Mouse (Mus musculus) cerebellum, postnatal 14 days (tissue): ENCODE results near the gene Nrxn3.

Source experiments
- DNase-seq, 2 experiments: peaks; one replicate each; pipeline ENCODE4 v3.0.0; 2021; ENCODE audit warnings: mixed read lengths in 2 of 2

Gene Nrxn3

DNA sequence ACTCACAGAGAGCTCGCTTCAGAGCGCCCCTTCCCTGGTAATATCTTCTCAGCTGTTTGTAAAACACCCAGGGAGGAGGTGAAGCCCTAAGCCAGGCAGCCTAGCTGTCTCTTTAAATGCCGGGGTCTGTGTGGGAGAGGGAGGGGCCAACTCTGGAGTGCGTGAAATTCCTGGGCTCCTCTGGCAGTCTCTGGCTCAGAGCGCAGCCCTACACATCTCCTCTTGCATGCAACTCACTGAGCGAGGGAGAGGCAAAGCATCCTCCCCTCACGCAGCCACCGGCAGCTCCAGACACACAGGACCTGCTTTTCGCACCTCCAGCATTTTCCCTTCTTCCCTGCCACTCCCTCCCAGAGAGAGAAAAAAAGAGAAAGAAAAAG lies at the start of gene Nrxn3:
TSS of gene Nrxn3 (plus strand) at position 186 of the 380 bp plus-strand sequence.
- DNase-seq: peak; percentile 65 to 67

DNA sequence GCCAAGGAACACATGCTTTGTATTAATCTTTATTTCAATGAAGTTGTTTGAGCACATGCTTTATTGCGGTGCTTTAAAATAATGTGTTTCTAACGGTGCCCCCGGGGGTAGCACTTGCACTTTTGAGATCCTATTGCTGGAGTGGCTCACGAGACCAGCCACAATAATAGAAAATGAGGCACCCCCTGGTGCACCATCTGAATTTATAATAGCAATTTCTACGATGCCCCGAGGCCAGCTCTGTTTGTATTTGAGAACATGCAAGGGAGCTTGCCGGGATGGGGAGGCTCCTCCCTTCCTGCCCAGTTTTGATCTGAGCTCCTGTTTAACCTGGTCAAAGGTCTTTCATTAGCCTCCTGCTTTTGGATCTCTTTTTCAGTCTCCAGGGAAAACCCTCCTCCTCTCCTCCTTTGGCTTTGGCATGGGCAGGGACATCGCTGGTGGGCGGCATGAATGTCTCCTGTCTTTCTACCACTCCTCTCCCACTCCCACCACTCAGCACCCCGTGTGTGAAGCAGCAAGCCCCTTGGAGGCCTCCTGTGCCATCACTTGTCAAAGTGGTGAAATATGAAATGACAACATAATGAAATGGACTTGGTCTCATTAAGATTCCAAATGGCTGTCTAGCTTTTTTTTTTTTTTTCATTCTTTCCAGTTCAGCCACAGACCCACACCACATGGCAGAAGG lies 18.4 kb upstream of the Nrxn3 start:
- peak in 1 of 2 experiments; percentile 22 for DNase-seq

DNA sequence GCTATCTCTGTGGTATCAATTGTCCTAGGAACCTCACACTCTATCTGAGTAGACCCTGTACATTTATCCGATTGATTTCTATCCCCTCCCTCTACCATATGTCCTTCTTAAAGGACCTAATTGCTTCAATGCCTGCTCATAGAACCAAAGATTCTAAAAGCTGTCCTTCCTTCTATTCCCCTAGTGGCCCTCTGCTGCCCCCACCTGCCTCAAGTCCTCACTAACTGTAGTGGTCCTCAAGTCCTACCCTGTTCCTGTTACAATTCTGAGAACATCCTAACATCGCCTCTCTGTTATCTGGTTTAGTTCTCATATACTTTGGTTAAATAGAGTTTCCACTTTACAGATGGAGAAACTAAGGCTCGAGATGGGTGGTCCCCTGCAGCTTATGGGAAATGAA lies 16.7 kb upstream of the Nrxn3 start:
- DNase-seq: no peak

DNA sequence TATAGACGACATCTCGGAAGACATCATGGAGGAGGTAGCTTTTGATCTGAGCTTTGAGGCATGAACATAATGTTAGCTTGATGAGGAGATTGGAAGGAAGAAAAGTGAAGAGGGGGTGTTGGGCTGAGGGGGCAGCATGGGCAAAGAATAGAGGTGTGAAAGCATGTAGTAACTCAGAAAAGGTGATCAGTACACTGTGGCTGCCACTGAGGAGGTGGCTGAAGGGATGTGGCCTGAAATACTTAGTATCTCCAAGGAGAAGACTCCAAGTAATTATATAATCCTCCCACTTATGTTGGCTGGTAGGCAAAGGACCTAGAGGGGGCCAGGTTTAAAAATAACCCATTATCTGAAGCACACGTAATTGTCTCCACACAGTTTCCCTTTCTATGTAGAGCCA lies 14.9 kb upstream of the Nrxn3 start:
- no peak for DNase-seq

DNA sequence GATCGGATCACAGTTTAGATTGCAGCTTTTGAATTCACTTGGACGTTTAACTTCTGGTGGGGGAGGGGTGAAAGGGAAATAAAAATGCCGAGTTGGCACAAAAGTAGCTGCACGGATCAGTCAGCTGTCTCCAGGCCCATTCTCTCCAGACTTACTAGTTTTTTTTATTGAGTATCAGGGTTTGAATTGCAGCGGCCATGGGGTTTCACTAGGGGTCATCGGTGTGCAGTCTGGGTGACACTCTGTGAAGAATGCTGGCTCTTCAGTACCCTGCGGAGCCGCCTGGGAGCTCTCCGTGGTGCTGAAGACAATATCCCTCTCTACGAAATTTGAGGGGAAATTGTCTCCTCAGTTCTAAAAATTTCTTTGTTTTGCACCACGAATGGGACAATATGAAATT lies 13.5 kb upstream of the Nrxn3 start:
- peak; percentile 50 to 59 for DNase-seq

DNA sequence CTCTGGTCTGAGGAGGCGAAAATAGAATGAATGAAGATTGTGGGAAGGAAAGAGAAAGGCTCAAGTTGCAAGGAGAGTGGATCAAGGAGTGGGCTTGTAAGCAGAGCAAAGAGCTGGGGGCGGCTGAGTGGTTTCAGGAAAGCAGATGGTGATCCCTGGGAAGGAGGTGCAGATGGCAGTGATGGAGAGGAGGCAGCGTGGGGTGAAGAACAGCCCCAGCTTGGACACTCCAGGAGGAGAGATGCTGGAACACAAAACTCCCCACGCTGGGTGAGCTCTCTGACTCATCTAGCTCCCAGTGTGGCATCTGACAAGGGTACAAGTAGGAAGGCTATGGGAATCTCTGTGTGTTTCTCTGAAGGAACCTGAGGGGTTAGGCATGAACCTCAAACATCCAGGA lies 9.2 kb upstream of the Nrxn3 start:
- peak in 1 of 2 experiments; percentile 11 for DNase-seq

DNA sequence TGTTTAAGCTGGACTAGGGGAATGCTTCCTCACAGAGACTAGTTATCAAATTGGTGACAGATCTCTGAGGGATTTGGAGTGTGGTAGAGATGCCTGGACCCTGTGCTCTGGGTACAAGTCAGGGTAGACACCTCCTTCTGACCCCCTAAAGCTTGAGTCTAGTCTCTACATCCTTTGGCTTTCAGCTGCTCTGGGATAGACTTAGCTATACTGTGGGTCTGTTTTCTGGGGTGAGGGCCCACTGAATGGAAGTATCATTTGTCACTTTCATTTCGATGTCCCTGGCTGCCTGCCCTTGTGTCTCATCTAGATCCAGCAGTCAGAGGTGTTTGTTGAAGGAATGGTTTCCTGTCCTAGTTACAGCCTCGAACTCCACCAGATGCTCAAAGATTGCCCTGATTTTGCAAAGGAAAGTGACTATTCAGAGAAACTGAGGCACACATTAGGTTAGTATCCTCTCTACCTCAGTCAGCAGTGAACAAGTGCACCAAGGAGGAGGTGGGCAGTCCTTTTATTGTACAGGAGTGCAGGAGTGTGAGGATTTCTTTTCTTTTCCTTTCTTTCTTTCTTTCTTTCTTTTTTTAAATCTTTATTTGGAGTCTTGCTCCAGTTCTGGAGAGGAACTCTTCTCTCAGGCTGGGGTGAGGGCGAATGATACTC lies 515 bp upstream of the Nrxn3 start:
- no peak for DNase-seq

DNA sequence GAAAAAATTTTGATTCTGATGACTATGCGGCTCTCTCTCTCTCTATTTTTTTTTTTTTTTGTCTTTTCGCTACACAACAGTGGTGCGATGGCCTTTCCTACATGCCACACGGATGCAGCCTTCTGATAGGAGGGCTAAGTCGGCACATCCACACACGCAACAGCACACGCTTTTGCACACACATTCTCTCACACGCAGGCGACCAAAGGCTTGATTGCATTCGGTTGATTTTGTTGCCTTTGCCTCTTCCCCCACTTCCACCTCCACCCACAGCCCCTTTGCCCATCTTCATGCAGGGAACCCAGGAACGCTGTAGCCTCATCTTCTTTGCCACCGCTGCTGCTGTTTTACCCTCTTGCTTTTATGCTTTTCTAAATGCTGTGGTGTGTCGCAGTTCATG lies 3.6 kb downstream of the Nrxn3 start:
- DNase-seq: no peak

DNA sequence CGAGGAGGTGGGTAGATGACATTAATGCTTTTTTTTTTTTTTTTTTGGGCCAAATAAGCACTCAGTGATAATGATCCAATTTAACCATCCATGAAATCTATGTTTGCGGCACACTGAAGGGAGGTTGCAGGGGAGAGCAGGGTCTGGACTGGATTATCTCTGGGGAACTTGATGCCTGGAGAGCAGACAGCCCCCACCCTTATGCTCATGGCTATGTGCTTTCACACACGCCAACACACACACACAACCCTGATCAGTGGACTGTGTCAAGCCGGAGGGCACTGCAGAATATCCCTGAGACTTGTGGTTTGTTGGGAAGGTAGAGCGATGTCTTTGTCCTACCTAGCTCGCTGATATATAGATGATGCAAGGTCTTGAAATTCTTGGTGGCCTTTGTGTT lies 4.1 kb downstream of the Nrxn3 start:
- DNase-seq: no peak

DNA sequence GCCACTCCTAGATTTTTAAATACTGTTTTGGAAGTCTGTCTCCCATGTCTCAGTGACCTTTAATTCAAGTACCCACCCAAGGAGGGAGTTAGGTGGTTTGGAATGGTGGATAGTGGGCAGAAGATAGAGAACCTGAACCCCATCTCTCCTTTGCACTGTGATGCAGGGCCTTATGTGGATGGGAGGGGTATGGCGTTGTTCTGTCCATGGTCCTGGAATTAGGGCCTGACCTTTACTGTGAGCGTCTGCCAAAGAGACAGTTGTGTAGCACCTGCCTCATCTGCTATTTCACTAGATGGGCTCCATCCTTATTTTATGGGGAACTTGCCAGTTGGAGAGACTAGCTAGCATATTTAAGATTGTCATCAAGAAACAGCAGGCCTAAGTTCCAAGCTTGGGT lies 8.0 kb downstream of the Nrxn3 start:
- DNase-seq: no peak

DNA sequence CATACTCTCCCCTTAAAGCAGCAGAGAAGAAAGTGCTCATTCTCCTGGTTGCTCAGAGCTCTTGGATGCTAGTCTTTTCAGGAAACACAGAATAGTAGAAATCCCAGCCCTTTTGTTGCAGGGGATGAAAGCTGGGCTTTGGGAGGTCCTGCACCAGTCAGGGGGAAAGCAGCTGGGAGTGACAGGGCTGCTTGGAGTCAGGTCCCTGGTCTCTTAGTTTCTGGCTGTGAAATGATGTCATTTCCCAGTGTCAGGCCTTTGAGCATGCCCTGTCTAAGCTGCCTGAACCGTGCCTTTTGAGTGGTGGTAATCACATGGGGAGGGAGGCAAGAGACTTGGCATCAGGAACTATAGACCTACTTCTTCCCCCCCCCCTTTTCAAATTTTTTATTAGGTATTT lies 12.4 kb downstream of the Nrxn3 start:
- no peak for DNase-seq

DNA sequence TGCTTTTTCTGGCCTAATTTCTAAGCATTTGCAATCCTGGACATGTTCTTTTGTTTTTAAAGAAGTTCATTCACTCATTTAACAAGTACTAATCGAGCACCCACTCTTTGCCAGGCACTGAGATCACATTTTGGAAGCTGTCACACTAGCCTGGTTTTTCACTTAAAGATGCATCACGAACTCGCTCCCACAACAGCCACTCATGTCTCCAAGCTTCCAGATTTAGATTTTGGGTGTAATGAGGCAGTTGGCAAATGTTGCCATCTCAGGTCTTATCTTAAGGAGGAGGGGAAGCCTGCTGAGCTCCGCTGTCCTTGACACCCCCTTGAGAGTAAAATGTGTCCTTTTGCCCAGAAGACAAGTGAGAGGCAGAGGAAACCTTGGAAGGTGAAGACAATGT lies 14.4 kb downstream of the Nrxn3 start:
- no peak for DNase-seq

DNA sequence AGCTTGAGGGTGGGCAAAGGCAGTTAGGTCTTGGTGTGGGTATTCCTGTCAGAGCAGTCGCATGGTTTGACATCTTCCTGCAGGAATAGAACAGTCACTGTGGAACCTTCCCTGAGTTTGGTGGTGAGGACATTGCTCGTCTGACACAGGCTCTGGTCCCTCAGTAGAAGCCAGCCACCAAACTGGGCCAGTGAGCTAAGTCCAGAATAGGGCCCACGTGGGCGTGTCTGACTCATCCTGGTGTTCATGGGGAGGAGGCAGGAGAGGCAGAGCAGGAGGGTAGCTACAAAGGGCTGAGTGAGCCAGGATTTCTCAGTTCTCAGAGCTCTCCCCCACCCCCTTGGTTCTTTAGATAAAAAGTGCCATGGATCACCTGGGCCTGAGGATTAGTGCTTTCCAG lies 15.9 kb downstream of the Nrxn3 start:
- DNase-seq: no peak

DNA sequence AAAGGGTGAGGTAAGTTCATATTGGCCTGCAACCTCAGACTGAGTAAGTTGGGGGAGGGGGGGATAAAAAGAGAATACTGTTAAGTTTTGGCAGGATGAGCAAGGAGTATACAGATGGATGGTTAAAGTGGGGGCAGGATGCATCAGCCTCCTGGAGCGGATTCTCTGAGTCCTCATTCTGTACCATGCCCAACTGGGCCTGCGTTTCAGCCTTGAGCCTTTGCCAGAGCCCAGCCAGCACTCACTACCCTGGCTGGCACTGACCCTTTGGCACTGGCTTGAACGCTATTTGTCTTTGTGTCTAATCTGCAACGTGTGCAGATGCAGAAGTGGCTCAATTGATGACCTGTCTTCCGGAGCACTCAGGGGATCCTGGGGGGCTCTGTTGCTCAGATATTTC lies 24.1 kb downstream of the Nrxn3 start:
- peak; percentile 62 to 66 for DNase-seq

DNA sequence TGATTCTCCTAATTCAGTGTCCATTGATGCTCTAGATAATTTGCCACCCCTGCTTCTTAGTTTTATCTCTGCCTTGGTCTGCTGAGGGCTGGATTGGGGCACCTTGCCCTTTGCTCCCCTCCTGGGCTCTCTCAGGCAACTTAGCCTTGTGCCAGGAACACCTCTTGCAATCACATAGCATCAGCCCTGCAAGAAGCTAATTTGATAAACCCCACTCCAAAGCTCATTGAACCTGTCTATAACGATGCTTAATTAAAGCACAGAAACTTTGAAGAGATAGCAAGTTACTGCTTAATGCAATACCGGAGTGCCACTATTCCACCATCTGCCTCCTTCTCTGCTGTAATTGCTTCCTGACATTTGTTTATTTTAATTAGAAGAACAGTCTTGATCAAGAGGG lies 42.1 kb downstream of the Nrxn3 start:
- no peak for DNase-seq

DNA sequence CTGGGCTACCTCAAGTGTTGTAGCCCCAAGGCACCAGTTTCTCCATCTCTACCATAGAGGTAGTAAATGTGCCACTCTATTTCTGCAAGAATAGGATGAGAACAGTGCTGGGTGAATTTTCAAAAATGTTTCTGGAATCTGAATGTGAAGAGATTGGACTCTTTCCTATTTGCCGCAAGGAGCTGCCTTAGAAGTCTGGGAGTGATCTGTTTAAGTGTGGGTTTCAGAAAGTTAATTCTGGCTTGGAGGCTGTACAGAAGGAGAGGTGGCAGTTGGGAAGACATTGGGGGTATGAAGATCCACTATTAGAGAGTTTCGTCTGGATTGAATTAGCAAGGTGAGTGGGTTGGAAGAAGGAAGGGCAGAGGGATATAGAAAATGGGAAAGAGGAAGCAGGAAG lies 52.0 kb downstream of the Nrxn3 start:
- no peak for DNase-seq

DNA sequence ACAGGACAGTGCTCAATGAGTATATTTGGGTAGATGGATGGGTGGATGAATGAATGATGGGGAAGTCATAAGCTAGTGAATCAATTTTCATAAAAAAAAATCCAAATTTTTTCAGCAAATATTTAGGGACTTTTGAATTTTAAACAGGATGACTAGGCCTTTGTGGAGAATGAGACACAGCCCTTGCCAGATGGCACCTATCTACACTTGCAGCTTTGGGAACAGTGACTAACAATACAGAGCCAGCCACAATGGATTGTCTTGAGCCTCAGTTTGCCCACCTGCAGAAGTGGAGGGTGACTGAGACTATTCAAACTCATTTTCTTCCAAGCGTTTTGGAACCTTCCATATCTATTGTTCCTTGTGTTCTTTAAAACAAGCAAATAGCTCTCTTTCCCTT lies 55.4 kb downstream of the Nrxn3 start:
- DNase-seq: no peak

DNA sequence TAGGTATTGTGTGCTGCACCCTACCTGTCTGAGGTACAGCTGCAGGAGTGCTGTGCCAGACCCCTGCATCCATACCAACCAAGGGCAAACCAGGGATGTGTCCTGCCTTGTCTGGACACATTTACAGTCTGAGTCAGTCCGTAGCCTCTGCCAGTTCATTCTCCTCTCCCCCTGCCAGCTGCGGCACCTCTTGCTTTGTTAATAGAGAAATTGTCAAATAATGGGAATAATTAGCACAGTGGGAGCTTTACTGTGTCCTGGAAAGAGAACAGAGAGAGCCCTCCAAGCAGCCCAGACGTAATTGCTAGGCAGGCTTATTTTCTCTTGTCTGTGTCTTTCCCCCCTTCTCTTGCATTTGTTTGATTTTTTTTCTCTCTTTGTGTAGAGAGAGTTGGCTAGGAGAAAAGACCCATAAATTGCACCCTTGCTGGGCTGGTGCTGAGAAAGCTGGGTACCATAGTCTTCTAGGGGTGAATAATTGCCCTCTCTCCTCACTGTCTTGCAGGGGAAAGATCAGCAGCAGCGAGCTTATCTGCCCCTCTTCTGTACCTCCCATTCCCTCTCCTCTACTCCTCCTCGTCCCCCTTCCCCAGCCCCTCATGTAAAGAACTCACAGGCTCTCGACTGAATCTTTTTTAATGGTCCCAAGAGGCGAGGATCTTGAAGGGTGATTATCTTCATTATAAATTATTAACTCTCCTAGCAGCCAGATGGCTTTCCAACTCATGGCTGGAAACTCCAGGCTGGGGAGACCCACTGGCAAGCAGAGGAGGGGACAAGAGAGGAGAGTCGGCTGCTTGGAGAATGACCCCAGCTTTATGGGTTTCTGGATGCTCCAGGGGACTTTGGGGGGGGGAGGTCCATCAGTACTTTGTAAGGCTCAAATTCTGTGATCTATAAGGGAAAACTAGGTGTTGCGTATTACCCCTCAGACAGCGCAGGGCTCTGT lies 61.8 kb downstream of the Nrxn3 start:
- no peak for DNase-seq

DNA sequence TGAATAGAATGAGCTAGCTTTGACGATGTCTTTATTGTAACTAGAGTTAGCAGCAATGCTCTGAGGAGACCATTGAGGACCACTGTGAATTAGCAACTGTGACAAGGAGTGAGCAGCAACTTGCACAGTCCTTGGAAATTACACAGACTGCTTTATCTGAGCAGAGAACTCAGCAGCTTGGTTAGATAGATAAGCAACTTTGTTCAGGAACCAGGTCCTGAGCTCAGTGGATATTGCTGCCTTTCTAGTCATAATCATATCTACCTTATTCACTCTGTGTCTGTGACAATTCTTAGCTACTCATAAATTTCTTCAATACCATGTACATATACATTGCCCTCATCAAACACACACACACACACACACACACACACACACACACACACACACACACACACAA lies 70.6 kb downstream of the Nrxn3 start:
- DNase-seq: no peak

DNA sequence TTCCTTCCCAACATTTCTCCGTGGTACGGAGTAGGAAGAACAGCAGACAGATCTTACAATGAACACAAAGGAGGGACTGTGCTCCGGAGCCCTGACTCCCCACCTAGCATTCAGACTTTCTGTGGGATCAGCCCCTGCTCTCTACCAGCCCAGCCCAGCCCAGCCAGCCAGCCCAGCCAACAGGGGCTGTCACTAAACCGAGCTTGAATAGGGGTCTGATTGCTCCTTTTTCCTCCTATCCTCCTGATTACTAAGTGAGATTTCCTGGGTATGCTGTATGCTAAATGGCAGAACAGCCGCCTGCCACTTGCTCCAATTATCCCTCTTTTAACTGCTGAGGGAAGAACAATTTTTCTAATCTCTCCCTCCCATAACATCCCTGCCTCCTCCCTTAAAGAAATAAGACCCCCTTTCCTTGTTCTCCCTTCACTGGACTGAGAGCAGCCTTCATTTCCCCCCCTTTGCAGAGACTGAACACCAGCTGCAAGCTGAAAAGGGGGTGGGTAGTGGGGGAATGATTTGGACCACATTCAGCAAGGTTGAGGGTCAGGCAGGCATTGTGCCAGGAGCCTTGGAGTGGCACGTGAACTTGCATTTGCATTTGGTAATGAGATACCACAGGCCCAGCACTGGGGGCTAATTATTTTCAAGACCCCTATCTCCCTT lies 78.4 kb downstream of the Nrxn3 start:
- DNase-seq: peak; percentile 28 to 53

DNA sequence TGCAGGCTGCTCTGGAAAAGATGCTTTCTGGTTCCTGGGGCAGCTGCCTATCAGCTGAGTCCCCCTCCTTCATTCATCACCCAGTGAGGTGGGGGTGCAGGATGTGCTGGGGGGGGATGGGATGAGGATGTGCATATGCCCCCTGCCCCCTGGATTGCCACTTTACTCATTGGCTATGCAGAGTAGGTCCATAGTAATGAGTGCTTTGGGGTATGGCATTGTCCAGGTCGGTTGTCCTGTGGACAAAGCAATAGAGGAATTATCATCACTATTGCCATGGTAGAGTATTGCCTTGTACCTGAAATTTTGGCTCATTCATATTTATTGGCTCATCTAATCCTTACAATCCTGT lies 79.0 kb downstream of the Nrxn3 start:
- DNase-seq: no peak

DNA sequence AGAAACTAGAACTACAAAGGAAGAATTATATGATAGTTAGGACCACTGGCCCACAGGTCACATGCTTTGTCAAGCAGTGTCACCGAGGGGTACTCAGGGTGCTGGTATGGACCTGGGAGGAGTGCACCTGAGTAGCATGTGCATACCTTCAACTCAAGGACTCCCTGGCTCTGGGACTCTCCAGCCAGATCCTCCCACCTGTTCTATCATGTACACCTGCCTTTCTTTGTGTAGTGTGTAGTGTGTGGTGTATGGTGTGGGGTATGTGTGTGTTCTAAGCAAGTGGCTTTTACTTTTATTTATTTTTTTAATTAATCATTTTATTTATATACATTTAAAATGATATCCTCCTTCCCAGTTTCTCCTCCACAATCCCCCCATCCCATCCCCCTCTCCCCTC lies 86.3 kb downstream of the Nrxn3 start:
- no peak for DNase-seq

DNA sequence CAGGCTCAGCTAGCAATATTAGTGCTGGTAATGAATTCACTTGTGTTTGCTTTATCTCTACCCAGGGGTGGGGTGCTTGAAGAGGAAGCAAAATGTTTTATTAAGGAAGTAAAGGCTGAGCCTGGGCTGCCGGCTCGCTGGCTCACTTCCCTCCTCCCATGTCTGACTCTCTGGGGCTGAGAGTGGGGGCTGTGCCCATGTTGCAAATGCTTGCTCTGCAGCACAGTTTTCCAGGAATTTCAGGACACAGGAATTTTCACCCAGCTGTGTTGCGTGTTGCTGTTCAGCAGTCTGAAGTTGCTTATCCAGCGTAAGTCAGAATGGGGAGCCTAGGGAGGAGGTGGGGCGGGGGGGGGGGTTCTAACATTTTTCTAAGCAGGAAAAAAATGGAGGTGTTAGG lies 89.5 kb downstream of the Nrxn3 start:
- DNase-seq: no peak
